In genomic region chr6:51505671-51506070, GRCm38 (mm10) we compare ENCODE assay signal across 22 mouse cellular contexts. TPM values are rescaled to one million over a fixed set of nuclear protein-coding genes. Genes with fewer than 3 reads are reported as not detected.
A peak's percentile ranks its signal among the peaks of the same experiment; 100 is the strongest.
DNase-seq lines count a peak whose midpoint lies in the region; ATAC-seq and TF ChIP-seq lines count a peak whose summit lies in the region.
"Had no signal": no experiment of that assay in that cellular context is flagged by ENCODE, and none has a peak within 500 bp of the region (broad histone marks: within the 10 kb centered on the region; RNA-seq: fewer than 3 reads in every experiment).

No protein-coding gene starts in this region.

- ATAC-seq in midbrain, embryonic 14.5 days (ENCODE audit: low FRiP score, low TSS enrichment) = no peak
- no peak for ATAC-seq in midbrain, embryonic 13.5 days
- ATAC-seq in stomach, embryonic 16.5 days (ENCODE audit: insufficient read depth, low FRiP score) = peak; percentile 69; the same call in 1 of the 2 replicates
- ATAC-seq in cerebellum, adult (ENCODE audit: insufficient number of reproducible peaks, low FRiP score, low TSS enrichment) = no peak
- ATAC-seq: activated CD4-positive, CD25-positive, alpha-beta regulatory T cell, adult 4 months; forebrain, embryonic 16.5 days; hindbrain, embryonic 16.5 days; inflammation-experienced regulatory T-cells, adult 6 months had no signal

- no peak overlapping the region for H3K9ac ChIP-seq in midbrain, embryonic 14.5 days (replicated peaks; ENCODE audit: low read length)
- H3K9ac ChIP-seq in midbrain, embryonic 13.5 days (replicated peaks) = no peak overlapping the region
- H3K9ac ChIP-seq in ES-Bruce4 (ENCODE audit: low read depth, poor library complexity, severe bottlenecking) (no peak overlapping the region; the same call in 1 of the 2 replicates), MEL (ENCODE audit: control insufficient read depth, low read depth, low read length, poor library complexity, severe bottlenecking) (no peak overlapping the region)
- H3K9ac ChIP-seq in stomach, embryonic 16.5 days (ENCODE audit: low read length) = no peak overlapping the region
- H3K9ac ChIP-seq: embryonic facial prominence, embryonic 12.5 days; heart, embryonic 13.5 days; hindbrain, embryonic 12.5 days had no signal

- TF ChIP-seq RAD21 in MEL (IDR thresholded peaks at IDR 0.05; ENCODE audit: low read depth, low read length) = no peak

- TF ChIP-seq POLR2A in ES-Bruce4 (IDR thresholded peaks at IDR 0.05; ENCODE audit: insufficient read depth, low read length) = no peak
- TF ChIP-seq POLR2A in MEL (IDR thresholded peaks at IDR 0.05; ENCODE audit: control insufficient read depth in 1 of 2, insufficient read depth in 1 of 2, low read depth in 1 of 2, low read length in 2 of 2, poor library complexity in 1 of 2) = no peak

- no peak for TF ChIP-seq CTCF in ES-Bruce4 (IDR thresholded peaks at IDR 0.05; ENCODE audit: low read depth, low read length)
- TF ChIP-seq CTCF in MEL (IDR thresholded peaks at IDR 0.05 in 2 of 3, conservative IDR thresholded peaks at IDR 0.05 in 1 of 3; ENCODE audit: control insufficient read depth in 1 of 3, insufficient read depth in 1 of 3, low read depth in 2 of 3, low read length in 3 of 3, poor library complexity in 1 of 3, severe bottlenecking in 1 of 3) = no peak

- no peak overlapping the region for H3K4me2 ChIP-seq in midbrain, embryonic 14.5 days (ENCODE audit: low read length)
- no peak overlapping the region for H3K4me2 ChIP-seq in midbrain, embryonic 13.5 days (replicated peaks)
- no peak overlapping the region for H3K4me2 ChIP-seq in stomach, embryonic 16.5 days (ENCODE audit: low read depth, low read length)
- H3K4me2 ChIP-seq: embryonic facial prominence, embryonic 12.5 days; heart, embryonic 13.5 days; hindbrain, embryonic 12.5 days had no signal

- DNase-seq in midbrain, embryonic 14.5 days = peak; percentile 47
- DNase-seq in MEL (ENCODE audit: low read depth, low spot score) = no peak
- DNase-seq in c-Kit-positive CD71-positive TER-119-positive erythroid progenitor cells, embryonic 14.5 days (ENCODE audit: low spot score) = no peak
- DNase-seq: adrenal gland, postnatal 25 days; cerebellum, adult 11 months; cerebellum, adult 8-10 months; cerebellum, postnatal 14 days; gastrocnemius, postnatal 14 days; heart, postnatal 4 days had no signal

- TF ChIP-seq EP300 in ES-Bruce4 (IDR thresholded peaks at IDR 0.05; ENCODE audit: insufficient read depth, low read depth, low read length) (no peak), MEL (IDR thresholded peaks at IDR 0.05; ENCODE audit: low read depth in 1 of 2, low read length in 2 of 2) (no peak)

- no peaks in the 10 kb centered on the region for H3K27me3 ChIP-seq in midbrain, embryonic 14.5 days (ENCODE audit: control insufficient read depth, insufficient read depth, low read length)
- H3K27me3 ChIP-seq in midbrain, embryonic 13.5 days = no peaks in the 10 kb centered on the region
- H3K27me3 ChIP-seq in ES-Bruce4 (ENCODE audit: control insufficient read depth, insufficient read depth, low read length, poor library complexity, severe bottlenecking) (no peaks in the 10 kb centered on the region), MEL (ENCODE audit: control insufficient read depth in 1 of 2, insufficient read depth in 2 of 2, low read length in 2 of 2) (no peaks in the 10 kb centered on the region)
- H3K27me3 ChIP-seq in stomach, embryonic 16.5 days (ENCODE audit: control insufficient read depth, insufficient read depth, low read length) = no peaks in the 10 kb centered on the region
- H3K27me3 ChIP-seq: CH12.LX; embryonic facial prominence, embryonic 12.5 days; heart, embryonic 13.5 days; hindbrain, embryonic 12.5 days had no signal

- 58% methylated on average over 1 of the region's 1 CpGs for WGBS in midbrain, embryonic 14.5 days
- 57% methylated on average over 1 of the region's 1 CpGs for WGBS in midbrain, embryonic 13.5 days
- 57% methylated on average over 1 of the region's 1 CpGs for WGBS in stomach, embryonic 16.5 days

- H3K27ac ChIP-seq in midbrain, embryonic 14.5 days (replicated peaks; ENCODE audit: low read depth, low read length) = no peak overlapping the region
- H3K27ac ChIP-seq in midbrain, embryonic 13.5 days = no peak overlapping the region
- H3K27ac ChIP-seq in ES-Bruce4 (ENCODE audit: insufficient read depth, low read length) (0 out of 2 replicates have a peak overlapping the region, but pooled peaks have one; percentile 25), MEL (ENCODE audit: control insufficient read depth, low read depth, low read length) (no peak overlapping the region)
- H3K27ac ChIP-seq in stomach, embryonic 16.5 days (ENCODE audit: low read length) = no peak overlapping the region
- H3K27ac ChIP-seq: embryonic facial prominence, embryonic 12.5 days; heart, embryonic 13.5 days; hindbrain, embryonic 12.5 days had no signal

- H3K9me3 ChIP-seq in midbrain, embryonic 14.5 days (ENCODE audit: control insufficient read depth, low read length) = no peaks in the 10 kb centered on the region
- H3K9me3 ChIP-seq in midbrain, embryonic 13.5 days = no peaks in the 10 kb centered on the region
- no peaks in the 10 kb centered on the region; the same call in 1 of the 2 replicates for H3K9me3 ChIP-seq in ES-Bruce4 (replicated peaks; ENCODE audit: control insufficient read depth, insufficient read depth, low read length, poor library complexity, severe bottlenecking)
- no peaks in the 10 kb centered on the region for H3K9me3 ChIP-seq in MEL (replicated peaks; ENCODE audit: insufficient read depth, low read length)
- H3K9me3 ChIP-seq in stomach, embryonic 16.5 days (replicated peaks; ENCODE audit: control insufficient read depth, low read length) = no peaks in the 10 kb centered on the region
- H3K9me3 ChIP-seq: embryonic facial prominence, embryonic 12.5 days; G1E; heart, embryonic 13.5 days; hindbrain, embryonic 12.5 days had no signal

- H3K79me2 ChIP-seq in MEL (ENCODE audit: control insufficient read depth, insufficient read depth, low read length, poor library complexity) = no peaks in the 10 kb centered on the region

- H3K4me1 ChIP-seq in midbrain, embryonic 14.5 days (ENCODE audit: control insufficient read depth, insufficient read depth, low read length) = no peaks in the 10 kb centered on the region
- H3K4me1 ChIP-seq in midbrain, embryonic 13.5 days (replicated peaks) = 0 out of 2 replicates have a peak, but pooled peaks cover 8% of the 10 kb centered on the region
- H3K4me1 ChIP-seq in ES-Bruce4 (ENCODE audit: control insufficient read depth, insufficient read depth, low read length) = peaks cover 2% of the 10 kb centered on the region
- peaks cover 0 to 3% of the 10 kb centered on the region in 2 experiments; a peak in 3 of 4 replicates for H3K4me1 ChIP-seq in MEL (ENCODE audit: control insufficient read depth in 1 of 2, insufficient read depth in 2 of 2, low read length in 2 of 2)
- H3K4me1 ChIP-seq in stomach, embryonic 16.5 days (ENCODE audit: control insufficient read depth, insufficient read depth, low read length) = no peaks in the 10 kb centered on the region
- H3K4me1 ChIP-seq: embryonic facial prominence, embryonic 12.5 days; hindbrain, embryonic 12.5 days had no signal

- no peaks in the 10 kb centered on the region for H3K36me3 ChIP-seq in midbrain, embryonic 14.5 days (ENCODE audit: control insufficient read depth, insufficient read depth, low read length)
- no peaks in the 10 kb centered on the region for H3K36me3 ChIP-seq in midbrain, embryonic 13.5 days
- H3K36me3 ChIP-seq in ES-Bruce4 (ENCODE audit: control insufficient read depth, insufficient read depth, low read length, poor library complexity, severe bottlenecking) = no peaks in the 10 kb centered on the region
- peaks cover 0 to 7% of the 10 kb centered on the region in 2 experiments; a peak in 2 of 4 replicates for H3K36me3 ChIP-seq in MEL (ENCODE audit: control insufficient read depth in 1 of 2, insufficient read depth in 2 of 2, low read length in 2 of 2)
- H3K36me3 ChIP-seq in stomach, embryonic 16.5 days (ENCODE audit: control insufficient read depth, insufficient read depth, low read length) = no peaks in the 10 kb centered on the region
- H3K36me3 ChIP-seq: embryonic facial prominence, embryonic 12.5 days; G1E; heart, embryonic 13.5 days; hindbrain, embryonic 12.5 days had no signal

- no peak overlapping the region for H3K4me3 ChIP-seq in midbrain, embryonic 14.5 days (replicated peaks; ENCODE audit: low read depth, low read length)
- H3K4me3 ChIP-seq in midbrain, embryonic 13.5 days (replicated peaks) = no peak overlapping the region
- H3K4me3 ChIP-seq in ES-Bruce4 (ENCODE audit: low read depth, low read length) (no peak overlapping the region), MEL (ENCODE audit: control insufficient read depth in 1 of 2, insufficient read depth in 1 of 2, low read depth in 2 of 2, low read length in 2 of 2) (no peak overlapping the region)
- H3K4me3 ChIP-seq in stomach, embryonic 16.5 days (replicated peaks; ENCODE audit: low read length) = no peak overlapping the region
- H3K4me3 ChIP-seq: embryonic facial prominence, embryonic 12.5 days; heart, embryonic 13.5 days; hindbrain, embryonic 12.5 days had no signal

RNA-seq across cellular contexts. Expression of gene Snx10, which starts 18.0 kb away (rescaled TPM):
- polyA plus RNA-seq in midbrain, embryonic 14.5 days (2014; fragmentation: Nextera tagmentation; extraction: Ambion mirVana) = 54.7 and 55.2 TPM in 2 replicates
- 48.7 and 49.6 TPM in 2 replicates for polyA plus RNA-seq in midbrain, embryonic 13.5 days (2015; fragmentation: Nextera tagmentation; extraction: Ambion mirVana)
- 79.2 and 87.2 TPM in 2 replicates for polyA plus RNA-seq in ES-Bruce4 (2011; ENCODE audit: insufficient read depth, insufficient read length, low read depth, missing spikeins)
- 3.9 and 6.6 TPM in 2 replicates for total RNA-seq in MEL (2012; rRNA removed)
- 1 to 10 TPM in 1 of 2 experiments, not detected in 1; 7.0 TPM for polyA plus RNA-seq in MEL (2012; ENCODE audit: insufficient read depth in 1 of 2, insufficient read length in 2 of 2, low read depth in 1 of 2, low replicate concordance in 2 of 2, missing spikeins in 1 of 2)
- 16.0 and 17.1 TPM in 2 replicates for polyA plus RNA-seq in stomach, embryonic 16.5 days (2015; fragmentation: Nextera tagmentation; extraction: Ambion mirVana)
- polyA plus RNA-seq: G1E had no signal

RNA-seq across cellular contexts. Expression of gene Cbx3, which starts 35.5 kb away (rescaled TPM):
- polyA plus RNA-seq in midbrain, embryonic 14.5 days (2014; fragmentation: Nextera tagmentation; extraction: Ambion mirVana) = 518 and 525 TPM in 2 replicates
- polyA plus RNA-seq in midbrain, embryonic 13.5 days (2015; fragmentation: Nextera tagmentation; extraction: Ambion mirVana) = 593 and 670 TPM in 2 replicates
- 341 and 361 TPM in 2 replicates for polyA plus RNA-seq in ES-Bruce4 (2011; ENCODE audit: insufficient read depth, insufficient read length, low read depth, missing spikeins)
- total RNA-seq in MEL (2012; rRNA removed) = 250 and 253 TPM in 2 replicates
- 100 to 1,000 TPM in 1 of 2 experiments, not detected in 1; 177 TPM for polyA plus RNA-seq in MEL (2012; ENCODE audit: insufficient read depth in 1 of 2, insufficient read length in 2 of 2, low read depth in 1 of 2, low replicate concordance in 2 of 2, missing spikeins in 1 of 2)
- 335 and 396 TPM in 2 replicates for polyA plus RNA-seq in stomach, embryonic 16.5 days (2015; fragmentation: Nextera tagmentation; extraction: Ambion mirVana)

RNA-seq across cellular contexts. Expression of gene Hnrnpa2b1, which starts 36.0 kb away (rescaled TPM):
- polyA plus RNA-seq in midbrain, embryonic 14.5 days (2014; fragmentation: Nextera tagmentation; extraction: Ambion mirVana) = 859 and 918 TPM in 2 replicates
- 2,073 and 2,164 TPM in 2 replicates for polyA plus RNA-seq in midbrain, embryonic 13.5 days (2015; fragmentation: Nextera tagmentation; extraction: Ambion mirVana)
- polyA plus RNA-seq in ES-Bruce4 (2011; ENCODE audit: insufficient read depth, insufficient read length, low read depth, missing spikeins) (1,450 and 1,538 TPM in 2 replicates), MEL (2012; ENCODE audit: insufficient read depth in 1 of 2, insufficient read length in 2 of 2, low read depth in 1 of 2, low replicate concordance in 2 of 2, missing spikeins in 1 of 2) (1,000 to 10,000 TPM; 1,226 to 1,710 TPM)
- 635 and 657 TPM in 2 replicates for total RNA-seq in MEL (2012; rRNA removed)
- 1,433 and 1,504 TPM in 2 replicates for polyA plus RNA-seq in stomach, embryonic 16.5 days (2015; fragmentation: Nextera tagmentation; extraction: Ambion mirVana)
